Mouse (Mus musculus) kidney, postnatal 0 days (tissue): ENCODE measurements around the gene Scmh1. TPM values are rescaled to one million over a fixed set of nuclear protein-coding genes. Genes with fewer than 3 reads are reported as not detected.

Source experiments
- ATAC-seq: fragments of 200-750 bp; cut with Nextera tagmentation; replicated peaks from 2 replicates; pipeline ENCODE4 v1.8.0; 2017; ENCODE audit warnings: low read depth, moderate number of reproducible peaks, moderate TSS enrichment, moderate library complexity; ENCODE audit not compliant: low FRiP score
- DNase-seq: peaks from one replicate; pipeline ENCODE4 v3.0.0-alpha.2; 2016; ENCODE audit warnings: low spot score
- H3K27ac ChIP-seq: fragments of 300-500 bp; sonication (generic); 2 replicates; pipeline ENCODE4 v1.5.1; 2014; ENCODE audit warnings: mild to moderate bottlenecking
- H3K27me3 ChIP-seq: fragments of 300-500 bp; sonication (generic); 2 replicates; pipeline ENCODE4 v1.6.1; 2014; ENCODE audit warnings: low read length, mixed read lengths; ENCODE audit not compliant: insufficient read depth
- H3K36me3 ChIP-seq: fragments of 300-500 bp; sonication (generic); 2 replicates; pipeline ENCODE4 v1.6.1; 2014; ENCODE audit warnings: low read length, mixed read lengths; ENCODE audit not compliant: insufficient read depth
- H3K4me1 ChIP-seq: fragments of 300-500 bp; sonication (generic); replicated peaks from 2 replicates; pipeline ENCODE4 v1.6.1; 2014; ENCODE audit warnings: antibody characterized with exemption, low read length, mixed read lengths; ENCODE audit not compliant: insufficient read depth
- H3K4me2 ChIP-seq: fragments of 300-500 bp; sonication (generic); 2 replicates; pipeline ENCODE4 v1.6.1; 2014; ENCODE audit warnings: mild to moderate bottlenecking, low read length, moderate library complexity, mixed read lengths
- H3K4me3 ChIP-seq: fragments of 300-500 bp; sonication (generic); replicated peaks from 2 replicates; pipeline ENCODE4 v1.5.1; 2014; ENCODE audit warnings: low read depth, low read length
- H3K9ac ChIP-seq: fragments of 300-500 bp; sonication (generic); 2 replicates; pipeline ENCODE4 v1.6.1; 2014; ENCODE audit warnings: low read depth, low read length
- H3K9me3 ChIP-seq: fragments of 300-500 bp; sonication (generic); replicated peaks from 2 replicates; pipeline ENCODE4 v1.6.1; 2016; ENCODE audit warnings: low read length, inconsistent platforms, mixed read lengths
- CTCF ChIP-seq: IDR thresholded peaks from 2 replicates; pipeline ENCODE4 v1.5.1; 2016; ENCODE audit warnings: antibody characterized with exemption, low read depth, mild to moderate bottlenecking, moderate library complexity
- WGBS: fragments of 180-500 bp; shearing (Covaris S2); extraction: QIAGEN DNeasy Blood & Tissue Kit; methylation state at CpG from one replicate; pipeline ENCODE4 v1.1.7; 2014; 5-methylcytosine and 5-hydroxymethylcytosine counted together
- polyA plus RNA-seq: library from polyadenylated mRNA; unstranded; fragments of >200 nt; fragmentation: Nextera tagmentation; extraction: Ambion mirVana; gene quantifications from 2 replicates; pipeline ENCODE4 v1.2.1, GENCODE M21; 2015

Gene Scmh1
- polyA plus RNA-seq, 1 experiment from 2014 or later = 26.1 TPM

- H3K27ac ChIP-seq = no peak overlapping the region
- H3K36me3 ChIP-seq = peaks cover 30% of the 10 kb centered on the region
- H3K4me3 ChIP-seq = no peak overlapping the region
- H3K9me3 ChIP-seq = no peaks in the 10 kb centered on the region
- ATAC-seq (no peak), DNase-seq (peak; percentile 13)
- H3K27me3 ChIP-seq = no peaks in the 10 kb centered on the region
- H3K4me2 ChIP-seq = no peak overlapping the region
- WGBS = 85% methylated on average over 2 of the region's 2 CpGs
- TF ChIP-seq CTCF = no peak
- H3K4me1 ChIP-seq = peaks cover 14% of the 10 kb centered on the region; the same call in 1 of the 2 replicates
- H3K9ac ChIP-seq = no peak overlapping the region
Observed at GRCm38 (mm10) chr4:120565726-120566125, 160.6 kb downstream of the Scmh1 start.

DNA sequence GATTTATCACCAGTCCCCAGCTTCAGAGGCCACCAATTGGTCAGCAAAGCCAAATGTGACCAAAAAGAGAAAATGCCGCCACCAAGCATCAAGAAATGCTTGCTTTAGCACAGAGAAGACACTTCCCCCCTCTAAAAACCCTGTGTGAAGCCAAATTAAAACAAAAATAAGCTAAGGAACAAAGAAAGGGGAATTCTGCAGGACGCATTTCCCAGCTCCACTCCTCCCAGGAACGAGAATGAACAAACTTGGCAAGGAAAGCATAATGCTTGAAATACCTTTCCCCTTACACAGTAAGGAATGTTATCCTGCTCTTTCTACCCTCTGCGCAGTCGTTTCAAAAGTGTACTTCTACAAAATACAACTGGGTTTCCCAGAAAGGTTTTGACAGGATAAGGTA, 162.9 kb downstream of the Scmh1 start:
- Histone ChIP-seq H3K27me3 (no peaks in the 10 kb centered on the region), H3K4me2 (peak overlapping the region; percentile 66), H3K27ac (peak overlapping the region; percentile 44), H3K36me3 (peaks cover 16% of the 10 kb centered on the region; the same call in 1 of the 2 replicates), H3K9ac (no peak overlapping the region), H3K9me3 (no peaks in the 10 kb centered on the region), H3K4me1 (peaks cover 18% of the 10 kb centered on the region), H3K4me3 (no peak overlapping the region)
- WGBS = 16% methylated on average over 5 of the region's 5 CpGs
- peak; percentile 81 for DNase-seq
- TF ChIP-seq CTCF = no peak
- no peak for ATAC-seq

DNA sequence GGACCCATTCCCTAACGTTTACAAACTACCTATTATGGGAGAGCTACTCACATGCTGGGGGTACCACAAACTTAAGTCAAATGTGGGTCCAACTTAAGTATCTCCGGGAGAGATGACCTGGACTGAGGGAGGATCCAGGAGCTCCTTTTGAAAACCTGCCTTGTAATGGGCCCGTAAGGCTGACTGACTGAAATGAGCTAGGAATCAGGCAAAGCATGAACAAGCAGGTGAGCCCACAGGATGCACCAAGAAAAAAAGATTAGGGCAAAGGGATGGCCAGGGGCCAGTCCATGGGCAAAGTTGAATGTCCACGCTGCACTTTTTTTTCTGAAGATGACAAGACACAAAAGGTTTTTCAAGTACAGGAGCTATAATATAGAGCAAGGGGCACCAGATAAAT, 163.9 kb downstream of the Scmh1 start:
- Histone ChIP-seq H3K36me3 (0 out of 2 replicates have a peak, but pooled peaks cover 7% of the 10 kb centered on the region), H3K4me2 (peak overlapping the region; percentile 66), H3K9ac (peak overlapping the region; percentile 84), H3K27ac (0 out of 2 replicates have a peak overlapping the region, but pooled peaks have one; percentile 85), H3K27me3 (no peaks in the 10 kb centered on the region), H3K9me3 (no peaks in the 10 kb centered on the region), H3K4me3 (peak overlapping the region; percentile 64), H3K4me1 (peaks cover 18% of the 10 kb centered on the region)
- peak; percentile 11 for DNase-seq
- ATAC-seq = no peak
- 3% methylated on average over 4 of the region's 4 CpGs for WGBS
- TF ChIP-seq CTCF = no peak

- no peak for TF ChIP-seq CTCF
- ATAC-seq (peak; percentile 97), DNase-seq (peak; percentile 96)
Observed at GRCm38 (mm10) chr4:120569486-120570437, 164.7 kb downstream of the Scmh1 start, which contains the start of gene Ctps. Gene Ctps, minus strand, starts transcription at chr4:120570276.

DNA sequence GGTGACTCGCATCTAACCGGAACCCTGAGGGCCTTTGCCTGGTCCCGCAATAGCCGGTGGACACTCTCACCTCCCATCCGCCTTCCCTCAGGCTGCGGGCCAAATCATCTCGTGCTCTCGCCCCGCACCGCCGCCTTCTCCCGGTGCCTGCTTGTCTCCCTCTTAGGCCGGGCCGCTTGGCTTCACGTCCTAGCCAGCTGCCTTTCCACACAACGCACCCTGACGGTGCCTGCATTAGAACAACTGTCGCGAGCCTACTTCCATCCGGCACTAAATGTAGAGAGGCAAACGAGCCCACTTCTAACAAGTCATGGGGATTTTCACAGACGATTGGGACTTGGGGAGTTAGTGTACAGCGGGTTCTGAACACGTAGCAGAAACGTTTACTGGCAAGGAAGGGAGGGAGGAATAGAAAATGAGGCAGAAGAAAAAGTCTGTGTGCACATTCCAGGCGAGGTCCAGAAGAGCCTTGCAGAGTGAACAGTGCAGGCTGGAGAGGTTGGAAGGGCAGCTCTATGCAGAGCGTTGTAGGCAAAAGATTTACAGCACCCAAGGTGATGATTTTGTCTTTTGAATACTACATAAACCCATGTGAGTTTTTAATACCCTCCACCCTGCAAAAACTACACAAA, 165.5 kb downstream of the Scmh1 start:
- no peaks in the 10 kb centered on the region for H3K36me3 ChIP-seq
- H3K9ac ChIP-seq = peak overlapping the region; percentile 84
- peak overlapping the region; percentile 66 for H3K4me2 ChIP-seq
- ATAC-seq (peak; percentile 50), DNase-seq (peak; percentile 67)
- WGBS = 1% methylated on average over 25 of the region's 27 CpGs
- H3K27me3 ChIP-seq = no peaks in the 10 kb centered on the region
- peak overlapping the region; percentile 85 for H3K27ac ChIP-seq
- H3K9me3 ChIP-seq = no peaks in the 10 kb centered on the region
- peak overlapping the region; percentile 64 for H3K4me3 ChIP-seq
- no peak for TF ChIP-seq CTCF
- H3K4me1 ChIP-seq = peaks cover 18% of the 10 kb centered on the region

More at GRCm38 (mm10) chr4:120569486-120570437, 164.7 kb downstream of the Scmh1 start, which contains the start of gene Ctps:
- WGBS = under 1% methylated on average over 85 of the region's 97 CpGs
- Histone ChIP-seq H3K36me3 (0 out of 2 replicates have a peak, but pooled peaks cover 4% of the 10 kb centered on the region), H3K9me3 (no peaks in the 10 kb centered on the region), H3K4me2 (peak within 1 kb of the TSS; percentile 66), H3K4me1 (peaks cover 18% of the 10 kb centered on the region), H3K27ac (peak within 1 kb of the TSS; percentile 85), H3K4me3 (peak within 1 kb of the TSS; percentile 64), H3K27me3 (no peaks in the 10 kb centered on the region), H3K9ac (peak within 1 kb of the TSS; percentile 84)

- H3K9ac ChIP-seq = no peak overlapping the region
- ATAC-seq (no peak), DNase-seq (peak; percentile 36)
- 37% methylated on average over 3 of the region's 3 CpGs for WGBS
- no peaks in the 10 kb centered on the region for H3K36me3 ChIP-seq
- no peak for TF ChIP-seq CTCF
- H3K27me3 ChIP-seq = no peaks in the 10 kb centered on the region
- H3K4me1 ChIP-seq = peaks cover 18% of the 10 kb centered on the region
- H3K4me3 ChIP-seq = no peak overlapping the region
- peak overlapping the region; percentile 66 for H3K4me2 ChIP-seq
- H3K9me3 ChIP-seq = no peaks in the 10 kb centered on the region
- H3K27ac ChIP-seq = peak overlapping the region; percentile 85
Observed at GRCm38 (mm10) chr4:120571070-120571464, 166.0 kb downstream of the Scmh1 start.
